Mouse (Mus musculus): Measurements from ENCODE around the gene Avpi1. TPM values are rescaled to one million over a fixed set of nuclear protein-coding genes. Genes with fewer than 3 reads are reported as not detected.

Gene Avpi1
- polyA plus RNA-seq, 1 experiment from 2014 or later, result 19.9 TPM

DNA sequence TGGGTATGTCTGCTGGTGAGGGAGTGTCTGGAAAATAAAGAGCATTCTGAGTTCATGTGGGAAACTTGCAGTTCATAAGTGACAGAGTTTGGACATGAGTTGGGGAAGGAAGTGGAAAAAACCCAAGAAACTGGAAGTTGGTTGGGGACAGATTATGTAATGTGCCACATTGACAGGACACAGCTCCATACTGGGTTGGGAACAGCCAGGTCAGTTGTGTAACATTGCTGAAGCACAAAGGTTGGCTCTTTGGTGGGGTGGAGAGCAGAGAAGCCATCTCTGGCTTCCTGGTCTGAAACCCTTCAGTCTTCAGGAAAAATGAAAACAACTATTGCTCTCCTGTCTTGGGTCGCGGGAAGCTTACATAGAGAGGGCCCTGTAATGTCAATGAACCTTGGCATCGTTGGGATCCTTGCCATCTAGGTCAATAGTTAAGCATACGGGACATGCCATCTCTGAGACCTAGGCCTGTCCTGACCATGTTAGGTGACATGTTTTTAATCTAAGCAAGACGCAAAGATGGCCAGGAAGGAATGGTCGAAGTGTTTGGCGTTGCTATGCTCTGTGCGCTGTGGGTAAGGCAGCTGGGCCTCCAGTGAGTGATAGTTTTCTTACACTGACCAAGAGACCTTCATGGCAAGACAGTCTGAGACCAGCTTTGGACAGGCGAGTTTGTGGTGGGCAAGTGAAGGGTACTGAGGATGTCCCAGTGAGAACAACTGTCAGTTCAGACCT lies 17.6 kb upstream of the Avpi1 start:
- DNase-seq (ENCODE audit: low spot score), result no peak
- 89% methylated on average over 9 of the region's 9 CpGs for WGBS
- H3K9me3 ChIP-seq (ENCODE audit: control insufficient read depth, low read length), result no peaks in the 10 kb centered on the region
- ATAC-seq (replicated peaks; ENCODE audit: low FRiP score), result no peak
- peaks cover 17% of the 10 kb centered on the region for H3K27me3 ChIP-seq (replicated peaks; ENCODE audit: control insufficient read depth, insufficient read depth, low read length)
- H3K27ac ChIP-seq (ENCODE audit: low read depth, low read length), result no peak overlapping the region
- H3K4me2 ChIP-seq, result peak overlapping the region; percentile 89
- no peaks in the 10 kb centered on the region for H3K36me3 ChIP-seq (ENCODE audit: control insufficient read depth, insufficient read depth, low read length)
- peaks cover 17% of the 10 kb centered on the region for H3K4me1 ChIP-seq (replicated peaks; ENCODE audit: control insufficient read depth, insufficient read depth, low read length)
- no peak overlapping the region for H3K9ac ChIP-seq (ENCODE audit: low read depth, low read length)
- H3K4me3 ChIP-seq (ENCODE audit: low read depth, low read length), result no peak overlapping the region

DNA sequence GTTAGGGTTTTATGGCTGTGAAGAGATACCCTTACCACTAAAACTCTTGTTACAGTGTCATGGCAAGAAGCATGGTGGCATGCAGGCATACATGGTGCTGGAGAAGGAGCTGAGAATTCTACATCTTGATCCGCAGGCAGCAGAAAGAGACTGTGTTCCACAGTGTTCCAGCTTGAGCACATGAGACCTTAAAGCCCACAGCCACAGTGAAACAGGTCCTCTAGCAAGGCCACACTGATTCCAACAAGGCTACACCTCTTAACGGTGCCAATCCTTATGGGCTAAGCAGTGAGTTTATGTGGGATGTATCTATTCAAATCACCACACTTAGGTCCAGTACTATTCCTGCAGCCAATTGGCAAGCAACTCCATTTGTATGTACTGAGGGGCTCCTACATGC lies 16.9 kb upstream of the Avpi1 start:
- H3K9me3 ChIP-seq (ENCODE audit: control insufficient read depth, low read length), result no peaks in the 10 kb centered on the region
- peaks cover 17% of the 10 kb centered on the region for H3K4me1 ChIP-seq (replicated peaks; ENCODE audit: control insufficient read depth, insufficient read depth, low read length)
- no peak overlapping the region for H3K27ac ChIP-seq (ENCODE audit: low read depth, low read length)
- no peak overlapping the region for H3K4me3 ChIP-seq (ENCODE audit: low read depth, low read length)
- WGBS, result 81% methylated on average over 2 of the region's 2 CpGs
- no peak overlapping the region for H3K4me2 ChIP-seq
- H3K9ac ChIP-seq (ENCODE audit: low read depth, low read length), result no peak overlapping the region
- no peak for DNase-seq (ENCODE audit: low spot score)
- H3K36me3 ChIP-seq (ENCODE audit: control insufficient read depth, insufficient read depth, low read length), result no peaks in the 10 kb centered on the region
- H3K27me3 ChIP-seq (replicated peaks; ENCODE audit: control insufficient read depth, insufficient read depth, low read length), result peaks cover 17% of the 10 kb centered on the region
- no peak for ATAC-seq (replicated peaks; ENCODE audit: low FRiP score)

- H3K4me1 ChIP-seq (replicated peaks; ENCODE audit: control insufficient read depth, insufficient read depth, low read length), result peaks cover 17% of the 10 kb centered on the region
- no peak overlapping the region for H3K4me2 ChIP-seq
- H3K9me3 ChIP-seq (ENCODE audit: control insufficient read depth, low read length), result no peaks in the 10 kb centered on the region
- peaks cover 17% of the 10 kb centered on the region for H3K27me3 ChIP-seq (replicated peaks; ENCODE audit: control insufficient read depth, insufficient read depth, low read length)
- no peak overlapping the region for H3K9ac ChIP-seq (ENCODE audit: low read depth, low read length)
- DNase-seq (ENCODE audit: low spot score) (no peak), ATAC-seq (replicated peaks; ENCODE audit: low FRiP score) (no peak)
- H3K4me3 ChIP-seq (ENCODE audit: low read depth, low read length), result no peak overlapping the region
- 59% methylated on average over 4 of the region's 4 CpGs for WGBS
- H3K27ac ChIP-seq (ENCODE audit: low read depth, low read length), result no peak overlapping the region
- H3K36me3 ChIP-seq (ENCODE audit: control insufficient read depth, insufficient read depth, low read length), result no peaks in the 10 kb centered on the region
Observed at GRCm38 (mm10) chr19:42145210-42145609, 16.4 kb upstream of the Avpi1 start.

DNA sequence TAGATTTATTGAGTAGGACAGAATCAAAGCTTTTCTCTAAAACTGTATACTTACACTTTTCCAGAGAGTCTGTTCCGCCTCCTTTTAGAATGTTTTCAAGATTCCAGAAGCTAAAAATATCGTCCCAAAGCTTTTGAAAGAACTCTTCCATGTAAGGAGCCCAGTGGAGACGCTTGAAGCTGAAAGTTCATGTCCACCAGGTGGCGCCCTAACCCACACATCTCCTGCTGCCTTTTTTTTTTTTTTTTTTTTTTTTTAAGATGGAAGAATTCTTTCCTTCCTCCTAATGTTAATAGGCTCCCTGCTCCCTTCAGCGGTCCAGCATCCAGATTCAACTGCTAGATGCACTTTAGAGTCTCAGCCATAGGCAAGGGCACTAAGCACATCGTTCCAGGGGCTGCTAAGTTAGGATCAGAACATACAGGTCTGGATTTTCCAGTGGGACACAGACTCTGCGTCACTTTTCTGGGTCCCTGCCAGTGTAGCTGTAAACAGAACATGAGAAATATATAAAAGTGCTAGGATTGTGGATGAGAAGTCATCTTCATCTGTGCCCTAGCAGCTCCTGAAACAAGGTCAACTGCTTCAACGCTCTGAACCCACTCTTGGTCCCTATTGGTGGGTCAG lies 15.8 kb upstream of the Avpi1 start:
- ATAC-seq (replicated peaks; ENCODE audit: low FRiP score) (no peak), DNase-seq (ENCODE audit: low spot score) (peak; percentile 68)
- Histone ChIP-seq H3K9ac (ENCODE audit: low read depth, low read length) (no peak overlapping the region), H3K4me1 (replicated peaks; ENCODE audit: control insufficient read depth, insufficient read depth, low read length) (peaks cover 17% of the 10 kb centered on the region), H3K27ac (ENCODE audit: low read depth, low read length) (no peak overlapping the region), H3K27me3 (replicated peaks; ENCODE audit: control insufficient read depth, insufficient read depth, low read length) (peaks cover 17% of the 10 kb centered on the region), H3K4me2 (no peak overlapping the region), H3K4me3 (ENCODE audit: low read depth, low read length) (no peak overlapping the region), H3K9me3 (ENCODE audit: control insufficient read depth, low read length) (no peaks in the 10 kb centered on the region), H3K36me3 (ENCODE audit: control insufficient read depth, insufficient read depth, low read length) (no peaks in the 10 kb centered on the region)
- 30% methylated on average over 8 of the region's 8 CpGs for WGBS

- Histone ChIP-seq H3K4me2 (no peak overlapping the region), H3K36me3 (ENCODE audit: control insufficient read depth, insufficient read depth, low read length) (no peaks in the 10 kb centered on the region), H3K27me3 (replicated peaks; ENCODE audit: control insufficient read depth, insufficient read depth, low read length) (peaks cover 14% of the 10 kb centered on the region), H3K9ac (ENCODE audit: low read depth, low read length) (no peak overlapping the region), H3K4me1 (replicated peaks; ENCODE audit: control insufficient read depth, insufficient read depth, low read length) (peaks cover 13% of the 10 kb centered on the region), H3K27ac (ENCODE audit: low read depth, low read length) (no peak overlapping the region), H3K4me3 (ENCODE audit: low read depth, low read length) (no peak overlapping the region), H3K9me3 (ENCODE audit: control insufficient read depth, low read length) (no peaks in the 10 kb centered on the region)
- DNase-seq (ENCODE audit: low spot score) (no peak), ATAC-seq (replicated peaks; ENCODE audit: low FRiP score) (no peak)
- 45% methylated on average over 6 of the region's 6 CpGs for WGBS
Observed at GRCm38 (mm10) chr19:42144067-42144466, 15.2 kb upstream of the Avpi1 start.

- no peak overlapping the region for H3K27ac ChIP-seq (ENCODE audit: low read depth, low read length)
- DNase-seq (ENCODE audit: low spot score), result no peak
- H3K4me1 ChIP-seq (replicated peaks; ENCODE audit: control insufficient read depth, insufficient read depth, low read length), result peaks cover 2% of the 10 kb centered on the region; the same call in 1 of the 2 replicates
- H3K9ac ChIP-seq (ENCODE audit: low read depth, low read length), result no peak overlapping the region
- H3K4me2 ChIP-seq, result no peak overlapping the region
- peaks cover under 1% of the 10 kb centered on the region for H3K27me3 ChIP-seq (replicated peaks; ENCODE audit: control insufficient read depth, insufficient read depth, low read length)
- 84% methylated on average over 2 of the region's 2 CpGs for WGBS
- no peaks in the 10 kb centered on the region for H3K36me3 ChIP-seq (ENCODE audit: control insufficient read depth, insufficient read depth, low read length)
- no peak overlapping the region for H3K4me3 ChIP-seq (ENCODE audit: low read depth, low read length)
- no peak for ATAC-seq (replicated peaks; ENCODE audit: low FRiP score)
- no peaks in the 10 kb centered on the region for H3K9me3 ChIP-seq (ENCODE audit: control insufficient read depth, low read length)
Observed at GRCm38 (mm10) chr19:42142757-42143156, 13.9 kb upstream of the Avpi1 start.

DNA sequence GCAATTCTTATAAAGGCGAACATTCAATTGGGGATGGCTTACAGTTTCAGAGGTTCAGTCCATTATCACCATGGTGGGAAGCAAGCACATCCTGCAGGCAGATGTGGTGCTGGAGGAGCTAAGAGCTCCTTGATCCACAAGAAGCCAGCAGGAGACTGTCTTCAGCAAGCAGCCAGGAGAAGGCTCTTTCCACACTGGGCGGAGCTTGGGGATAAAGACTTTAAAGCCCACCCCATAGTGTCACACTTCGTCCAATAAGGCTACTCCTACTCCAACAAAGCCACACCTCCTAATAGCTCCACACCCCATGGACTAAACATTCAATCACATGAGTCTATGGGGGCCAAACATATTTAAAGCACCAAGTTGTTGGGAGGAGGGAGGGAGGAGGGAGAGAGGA lies 13.1 kb upstream of the Avpi1 start:
- 70% methylated on average over 3 of the region's 3 CpGs for WGBS
- Histone ChIP-seq H3K27ac (ENCODE audit: low read depth, low read length) (no peak overlapping the region), H3K27me3 (replicated peaks; ENCODE audit: control insufficient read depth, insufficient read depth, low read length) (no peaks in the 10 kb centered on the region; the same call in none of the 2 replicates), H3K4me2 (no peak overlapping the region), H3K9me3 (ENCODE audit: control insufficient read depth, low read length) (no peaks in the 10 kb centered on the region), H3K4me3 (ENCODE audit: low read depth, low read length) (no peak overlapping the region), H3K9ac (ENCODE audit: low read depth, low read length) (no peak overlapping the region), H3K4me1 (replicated peaks; ENCODE audit: control insufficient read depth, insufficient read depth, low read length) (peaks cover 2% of the 10 kb centered on the region; the same call in 1 of the 2 replicates), H3K36me3 (ENCODE audit: control insufficient read depth, insufficient read depth, low read length) (no peaks in the 10 kb centered on the region)
- no peak for DNase-seq (ENCODE audit: low spot score)
- no peak; the same call in 1 of the 2 replicates for ATAC-seq (replicated peaks; ENCODE audit: low FRiP score)

GRCm38 (mm10) chr19:42139724-42140517 lies 11.1 kb upstream of the Avpi1 start:
- Histone ChIP-seq H3K27ac (ENCODE audit: low read depth, low read length) (no peak overlapping the region), H3K9me3 (ENCODE audit: control insufficient read depth, low read length) (no peaks in the 10 kb centered on the region), H3K4me2 (no peak overlapping the region), H3K36me3 (ENCODE audit: control insufficient read depth, insufficient read depth, low read length) (no peaks in the 10 kb centered on the region), H3K9ac (ENCODE audit: low read depth, low read length) (no peak overlapping the region), H3K4me3 (ENCODE audit: low read depth, low read length) (no peak overlapping the region), H3K27me3 (replicated peaks; ENCODE audit: control insufficient read depth, insufficient read depth, low read length) (no peaks in the 10 kb centered on the region), H3K4me1 (replicated peaks; ENCODE audit: control insufficient read depth, insufficient read depth, low read length) (peaks cover 8% of the 10 kb centered on the region)
- no peak for ATAC-seq (replicated peaks; ENCODE audit: low FRiP score)
- no peak for DNase-seq (ENCODE audit: low spot score)
- 70% methylated on average over 5 of the region's 5 CpGs for WGBS

All from liver, embryonic 11.5 days (tissue).